Mouse (Mus musculus) stomach, embryonic 15.5 days (tissue): Measurements from ENCODE around the gene Slc16a8. TPM values are rescaled to one million over a fixed set of nuclear protein-coding genes. Genes with fewer than 3 reads are reported as not detected.

Experiments
- ATAC-seq: fragments of 200-750 bp; cut with Nextera tagmentation; 2 replicates; pipeline ENCODE4 v1.8.0; 2017; ENCODE audit warnings: low read depth, moderate number of reproducible peaks, moderate TSS enrichment; ENCODE audit not compliant: insufficient read depth, low FRiP score
- H3K27ac ChIP-seq: fragments of 300-500 bp; sonication (generic); 2 replicates; pipeline ENCODE4 v1.5.1; 2015; ENCODE audit warnings: mild to moderate bottlenecking, inconsistent platforms
- H3K27me3 ChIP-seq: fragments of 300-500 bp; sonication (generic); replicated peaks from 2 replicates; pipeline ENCODE4 v1.6.1; 2015; ENCODE audit warnings: inconsistent platforms
- H3K36me3 ChIP-seq: fragments of 300-500 bp; sonication (generic); 2 replicates; pipeline ENCODE4 v1.6.1; 2015; ENCODE audit warnings: inconsistent platforms
- H3K4me1 ChIP-seq: fragments of 300-500 bp; sonication (generic); 2 replicates; pipeline ENCODE4 v1.6.1; 2015; ENCODE audit warnings: inconsistent platforms
- H3K4me2 ChIP-seq: fragments of 300-500 bp; sonication (generic); 2 replicates; pipeline ENCODE4 v1.6.1; 2015; ENCODE audit warnings: mild to moderate bottlenecking, inconsistent platforms
- H3K4me3 ChIP-seq: fragments of 300-500 bp; sonication (generic); replicated peaks from 2 replicates; pipeline ENCODE4 v1.5.1; 2015; ENCODE audit warnings: inconsistent platforms
- H3K9ac ChIP-seq: fragments of 300-500 bp; sonication (generic); 2 replicates; pipeline ENCODE4 v1.6.1; 2015; ENCODE audit warnings: inconsistent platforms
- H3K9me3 ChIP-seq: fragments of 300-500 bp; sonication (generic); 2 replicates; pipeline ENCODE4 v1.6.1; 2016; ENCODE audit warnings: inconsistent platforms
- WGBS: fragments of 180-500 bp; shearing (Covaris S2); methylation state at CpG from one replicate; pipeline ENCODE4 v1.1.7; 2015; 5-methylcytosine and 5-hydroxymethylcytosine counted together
- polyA plus RNA-seq: library from polyadenylated mRNA; unstranded; fragments of >200 nt; fragmentation: Nextera tagmentation; extraction: Ambion mirVana; gene quantifications from 2 replicates; pipeline ENCODE4 v1.2.1, GENCODE M21; 2015

Slc16a8 gene
- polyA plus RNA-seq, 1 experiment from 2014 or later: 0.22 TPM

GRCm38 (mm10) chr15:79262786-79263309 is 8.3 kb upstream of the Slc16a8 start:
- ATAC-seq: no peak
- Histone ChIP-seq H3K4me3 (no peak overlapping the region), H3K9me3 (no peaks in the 10 kb centered on the region), H3K4me2 (no peak overlapping the region; the same call in 1 of the 2 replicates), H3K4me1 (peaks cover 17% of the 10 kb centered on the region), H3K36me3 (no peaks in the 10 kb centered on the region), H3K27me3 (peaks cover 29% of the 10 kb centered on the region), H3K9ac (no peak overlapping the region), H3K27ac (no peak overlapping the region)
- 90% methylated on average over 3 of the region's 3 CpGs for WGBS

GRCm38 (mm10) chr15:79262375-79262774 is 7.8 kb upstream of the Slc16a8 start:
- peaks cover 29% of the 10 kb centered on the region for H3K27me3 ChIP-seq
- H3K4me2 ChIP-seq: peak overlapping the region; percentile 100
- no peak for ATAC-seq
- no peaks in the 10 kb centered on the region for H3K9me3 ChIP-seq
- WGBS: 20% methylated on average over 13 of the region's 13 CpGs
- no peak overlapping the region for H3K9ac ChIP-seq
- H3K27ac ChIP-seq: no peak overlapping the region
- peaks cover 17% of the 10 kb centered on the region for H3K4me1 ChIP-seq
- H3K36me3 ChIP-seq: no peaks in the 10 kb centered on the region
- H3K4me3 ChIP-seq: no peak overlapping the region; the same call in 1 of the 2 replicates

GRCm38 (mm10) chr15:79261757-79262156 is 7.2 kb upstream of the Slc16a8 start:
- ATAC-seq: peak; percentile 23; the same call in 1 of the 2 replicates
- H3K9ac ChIP-seq: peak overlapping the region; percentile 38
- H3K4me2 ChIP-seq: peak overlapping the region; percentile 100
- H3K4me3 ChIP-seq: peak overlapping the region; percentile 61
- no peaks in the 10 kb centered on the region for H3K9me3 ChIP-seq
- H3K27ac ChIP-seq: no peak overlapping the region
- peaks cover 17% of the 10 kb centered on the region for H3K4me1 ChIP-seq
- WGBS: 0% methylated on average over 26 of the region's 28 CpGs
- H3K36me3 ChIP-seq: no peaks in the 10 kb centered on the region
- peaks cover 27% of the 10 kb centered on the region for H3K27me3 ChIP-seq

- Histone ChIP-seq H3K36me3 (no peaks in the 10 kb centered on the region), H3K27me3 (peaks cover 24% of the 10 kb centered on the region), H3K4me2 (peak overlapping the region; percentile 100), H3K4me1 (peaks cover 17% of the 10 kb centered on the region), H3K9me3 (no peaks in the 10 kb centered on the region), H3K4me3 (peak overlapping the region; percentile 61), H3K27ac (no peak overlapping the region), H3K9ac (peak overlapping the region; percentile 38)
- ATAC-seq: peak; percentile 28; the same call in 1 of the 2 replicates
- 1% methylated on average over 52 of the region's 62 CpGs for WGBS
Observed at GRCm38 (mm10) chr15:79261095-79261725, 6.6 kb upstream of the Slc16a8 start.

- peaks cover 29% of the 10 kb centered on the region for H3K27me3 ChIP-seq
- WGBS: 32% methylated on average over 17 of the region's 17 CpGs
- no peak for ATAC-seq
- no peaks in the 10 kb centered on the region for H3K9me3 ChIP-seq
- no peak overlapping the region for H3K4me3 ChIP-seq
- H3K36me3 ChIP-seq: no peaks in the 10 kb centered on the region
- no peak overlapping the region for H3K27ac ChIP-seq
- peaks cover 17% of the 10 kb centered on the region for H3K4me1 ChIP-seq
- no peak overlapping the region for H3K9ac ChIP-seq
- H3K4me2 ChIP-seq: no peak overlapping the region
Observed at GRCm38 (mm10) chr15:79258521-79258920, 4.0 kb upstream of the Slc16a8 start.

- 32% methylated on average over 24 of the region's 24 CpGs for WGBS
- Histone ChIP-seq H3K4me1 (peaks cover 10% of the 10 kb centered on the region), H3K4me3 (peak overlapping the region; percentile 37), H3K27ac (no peak overlapping the region), H3K9ac (0 out of 2 replicates have a peak overlapping the region, but pooled peaks have one; percentile 32), H3K36me3 (0 out of 2 replicates have a peak, but pooled peaks cover 5% of the 10 kb centered on the region), H3K27me3 (peaks cover 23% of the 10 kb centered on the region), H3K9me3 (no peaks in the 10 kb centered on the region), H3K4me2 (peak overlapping the region; percentile 86)
- ATAC-seq: no peak
Observed at GRCm38 (mm10) chr15:79252580-79252979, 2.0 kb downstream of the Slc16a8 start.

- peaks cover 23% of the 10 kb centered on the region for H3K27me3 ChIP-seq
- peak overlapping the region; percentile 86 for H3K4me2 ChIP-seq
- 1% methylated on average over 61 of the region's 61 CpGs for WGBS
- no peaks in the 10 kb centered on the region for H3K9me3 ChIP-seq
- no peak overlapping the region for H3K27ac ChIP-seq
- peaks cover 10% of the 10 kb centered on the region for H3K4me1 ChIP-seq
- peak; percentile 38; the same call in 1 of the 2 replicates for ATAC-seq
- peaks cover 8% of the 10 kb centered on the region for H3K36me3 ChIP-seq
- peak overlapping the region; percentile 37 for H3K4me3 ChIP-seq
- H3K9ac ChIP-seq: peak overlapping the region; percentile 32; the same call in 1 of the 2 replicates
Observed at GRCm38 (mm10) chr15:79251781-79252491, 2.6 kb downstream of the Slc16a8 start.

GRCm38 (mm10) chr15:79251168-79251567 is 3.4 kb downstream of the Slc16a8 start:
- WGBS: 50% methylated on average over 7 of the region's 7 CpGs
- ATAC-seq: no peak
- H3K27me3 ChIP-seq: peaks cover 23% of the 10 kb centered on the region

GRCm38 (mm10) chr15:79250236-79250635 is 4.3 kb downstream of the Slc16a8 start:
- no peak for ATAC-seq
- H3K4me1 ChIP-seq: peaks cover 10% of the 10 kb centered on the region
- 86% methylated on average over 2 of the region's 2 CpGs for WGBS
- H3K27me3 ChIP-seq: peaks cover 23% of the 10 kb centered on the region
- no peak overlapping the region for H3K27ac ChIP-seq
- H3K4me2 ChIP-seq: no peak overlapping the region
- H3K4me3 ChIP-seq: no peak overlapping the region
- peaks cover 25% of the 10 kb centered on the region for H3K36me3 ChIP-seq
- H3K9ac ChIP-seq: no peak overlapping the region
- H3K9me3 ChIP-seq: no peaks in the 10 kb centered on the region

More at GRCm38 (mm10) chr15:79251168-79251567, 3.4 kb downstream of the Slc16a8 start:
- Histone ChIP-seq H3K27ac (no peak overlapping the region), H3K4me2 (peak overlapping the region; percentile 86; the same call in 1 of the 2 replicates), H3K9me3 (no peaks in the 10 kb centered on the region), H3K36me3 (peaks cover 16% of the 10 kb centered on the region), H3K4me1 (peaks cover 10% of the 10 kb centered on the region), H3K4me3 (no peak overlapping the region), H3K9ac (no peak overlapping the region)

GRCm38 (mm10) chr15:79245321-79245720 is 9.2 kb downstream of the Slc16a8 start:
- Histone ChIP-seq H3K9ac (no peak overlapping the region), H3K4me1 (peaks cover 8% of the 10 kb centered on the region; the same call in 1 of the 2 replicates), H3K36me3 (peaks cover 42% of the 10 kb centered on the region), H3K4me3 (no peak overlapping the region), H3K4me2 (no peak overlapping the region), H3K27me3 (no peaks in the 10 kb centered on the region), H3K9me3 (no peaks in the 10 kb centered on the region), H3K27ac (no peak overlapping the region)
- no peak for ATAC-seq
- 87% methylated on average over 3 of the region's 3 CpGs for WGBS

GRCm38 (mm10) chr15:79244071-79244893 is 10.3 kb downstream of the Slc16a8 start:
- H3K27ac ChIP-seq: no peak overlapping the region

More at GRCm38 (mm10) chr15:79244071-79244893, 10.3 kb downstream of the Slc16a8 start:
- Histone ChIP-seq H3K4me2 (no peak overlapping the region), H3K9ac (no peak overlapping the region), H3K4me1 (peaks cover 8% of the 10 kb centered on the region; the same call in 1 of the 2 replicates), H3K36me3 (peaks cover 47% of the 10 kb centered on the region), H3K4me3 (no peak overlapping the region), H3K27me3 (no peaks in the 10 kb centered on the region), H3K9me3 (no peaks in the 10 kb centered on the region)
- no peak for ATAC-seq
- 78% methylated on average over 7 of the region's 7 CpGs for WGBS
